Mouse (Mus musculus) cerebellum, adult 18-20 months (tissue): ENCODE data around the gene Fam13a.

ENCODE experiments used
- DNase-seq, 2 experiments: peaks; one replicate each; pipeline ENCODE4 v3.0.0; 2021

Gene Fam13a

DNA sequence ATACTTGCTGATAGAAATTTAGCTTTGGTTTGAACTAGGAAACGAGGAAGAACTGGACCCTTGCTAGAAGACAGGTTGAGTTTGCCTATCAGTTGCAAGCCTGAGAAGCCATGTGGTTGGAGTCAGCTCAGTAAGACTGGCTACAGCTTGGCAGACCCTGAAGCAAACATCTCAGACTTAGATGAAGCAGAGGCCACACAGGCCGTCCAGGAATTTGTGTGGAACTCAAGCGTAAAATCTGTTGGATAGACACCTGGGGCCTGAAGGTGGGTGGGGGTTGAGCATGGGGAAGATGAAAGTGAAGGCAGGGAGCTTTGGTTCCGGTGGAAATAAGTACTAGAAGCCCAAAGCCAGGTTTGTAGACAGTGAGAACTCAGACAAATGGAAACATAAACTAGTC, 25.8 kb downstream of the Fam13a start:
- no peak for DNase-seq

DNA sequence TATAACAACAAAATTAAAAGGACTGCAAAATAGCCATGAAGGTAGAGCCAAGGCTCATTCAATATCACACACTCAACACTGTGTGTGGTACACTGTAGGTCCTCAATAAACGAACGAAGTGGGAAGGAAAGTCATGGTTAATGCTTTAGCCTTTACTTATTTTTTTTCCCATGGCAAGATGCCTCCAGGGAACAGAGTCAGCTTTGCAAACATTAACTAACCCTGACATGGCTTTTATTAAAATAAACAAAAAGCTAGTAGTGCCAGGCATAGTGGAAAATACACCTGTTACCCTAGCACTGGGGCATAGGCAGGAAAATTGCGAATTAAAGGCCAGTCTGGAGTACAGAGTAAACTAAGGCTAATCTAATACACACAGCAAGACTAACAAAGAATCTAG, 35.2 kb downstream of the Fam13a start:
- DNase-seq, result no peak

DNA sequence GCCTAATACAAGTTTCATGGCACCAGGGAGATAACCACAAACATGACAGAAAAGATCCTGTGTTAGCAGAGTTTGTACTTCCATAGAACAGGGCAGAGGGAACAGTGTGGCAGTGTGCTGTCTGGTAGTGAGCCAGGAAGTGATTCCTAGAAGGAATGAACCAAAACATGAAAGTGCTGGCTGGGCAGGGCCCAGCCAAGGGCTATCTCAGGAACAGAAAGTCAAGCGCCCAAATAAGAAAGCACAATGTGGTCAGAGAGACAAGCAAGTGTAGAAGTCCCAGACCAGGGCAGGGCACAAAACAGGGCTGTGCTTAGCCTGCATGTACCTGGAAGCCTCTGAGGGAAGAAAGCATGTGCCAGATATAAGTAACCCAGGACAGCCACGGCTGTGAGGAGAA, 35.6 kb downstream of the Fam13a start:
- no peak for DNase-seq

GRCm38 (mm10) chr6:58987166-58987565, 37.2 kb downstream of the Fam13a start:
- no peak for DNase-seq

DNA sequence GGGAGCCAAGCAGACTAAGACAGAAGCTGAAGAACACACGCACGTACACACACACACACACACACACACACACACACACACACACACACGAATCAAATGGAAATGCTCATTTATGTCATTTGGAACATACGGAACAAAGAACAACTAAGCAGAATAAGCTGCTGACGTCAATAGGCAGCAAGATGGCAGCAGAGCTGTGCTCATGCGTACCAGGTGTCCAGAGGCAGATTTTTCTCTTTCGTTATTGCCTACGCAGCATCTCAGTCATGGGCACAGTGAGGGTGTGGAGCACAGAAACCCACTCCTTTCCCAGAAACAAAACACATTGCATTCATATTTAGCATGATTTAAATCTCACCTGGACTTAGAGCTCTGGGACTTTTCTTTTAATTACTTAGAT, 39.2 kb downstream of the Fam13a start:
- DNase-seq, result no peak

- no peak for DNase-seq
These were observed 49.1 kb downstream of the Fam13a start for GRCm38 (mm10) chr6:58975249-58975648.

- no peak for DNase-seq
These were observed 49.9 kb downstream of the Fam13a start for GRCm38 (mm10) chr6:58974428-58974827.

DNA sequence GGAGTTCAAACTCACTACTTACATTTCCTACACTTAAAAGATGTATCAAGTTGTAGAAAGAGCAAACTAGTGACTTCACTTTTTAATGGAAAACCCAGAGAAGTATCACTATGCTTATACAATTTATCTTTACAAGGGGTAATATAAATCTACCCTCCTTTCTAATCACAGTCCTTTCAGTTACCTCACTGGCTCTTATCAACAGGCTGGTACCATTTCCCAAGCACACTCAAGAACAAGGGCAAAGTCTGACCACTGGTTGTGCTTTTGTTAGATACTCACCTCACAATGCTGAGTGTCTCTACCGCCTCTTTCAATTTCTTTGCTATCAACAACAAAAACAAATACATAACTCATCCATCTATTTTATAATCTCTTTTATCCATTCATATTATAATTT, 51.5 kb downstream of the Fam13a start:
- DNase-seq, result no peak

DNA sequence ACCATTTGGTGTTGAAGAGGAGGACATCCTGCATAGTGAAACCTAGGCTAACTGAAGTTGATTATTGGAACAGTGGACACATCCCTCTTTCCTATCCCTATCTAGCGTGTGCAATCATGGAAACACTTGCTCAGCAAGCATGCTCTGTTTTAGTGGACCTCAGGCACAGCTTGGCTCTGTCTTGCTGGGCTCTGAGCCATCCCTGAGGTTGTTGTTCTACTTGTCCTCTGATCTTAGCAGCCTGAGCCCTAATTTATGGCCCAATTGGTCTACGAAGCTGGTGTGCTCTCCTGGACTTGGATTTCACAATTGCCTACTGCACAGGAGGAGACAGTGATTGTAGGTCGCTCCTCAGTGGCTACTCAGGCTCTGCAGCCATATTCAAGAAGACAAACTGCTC, 56.1 kb downstream of the Fam13a start:
- DNase-seq, result peak; percentile 44 to 53

- peak; percentile 69 to 77 for DNase-seq
These were observed 59.1 kb downstream of the Fam13a start for GRCm38 (mm10) chr6:58965071-58965831.

DNA sequence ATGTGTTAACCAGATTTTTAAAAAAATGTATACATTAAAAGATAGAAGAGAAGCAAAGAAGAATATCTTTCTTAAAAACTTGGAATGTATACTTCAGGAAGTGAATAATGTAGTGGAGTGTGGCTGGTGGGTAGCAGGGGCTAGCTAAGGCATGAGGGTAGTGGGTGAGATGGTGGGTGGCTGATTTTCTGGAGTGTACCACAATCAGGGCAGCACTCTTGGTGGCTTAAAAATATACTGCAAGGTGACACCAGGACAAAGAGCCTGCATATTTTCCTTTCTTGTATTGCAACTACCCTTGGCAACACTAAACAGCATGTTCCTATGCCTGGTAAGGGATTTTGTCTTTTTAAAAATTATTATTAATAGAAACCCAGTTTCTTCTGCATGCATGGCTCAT, 59.8 kb downstream of the Fam13a start:
- peak; percentile 27 to 46 for DNase-seq

- DNase-seq, result peak; percentile 28 to 42
These were observed 60.3 kb downstream of the Fam13a start for GRCm38 (mm10) chr6:58964091-58964490.

DNA sequence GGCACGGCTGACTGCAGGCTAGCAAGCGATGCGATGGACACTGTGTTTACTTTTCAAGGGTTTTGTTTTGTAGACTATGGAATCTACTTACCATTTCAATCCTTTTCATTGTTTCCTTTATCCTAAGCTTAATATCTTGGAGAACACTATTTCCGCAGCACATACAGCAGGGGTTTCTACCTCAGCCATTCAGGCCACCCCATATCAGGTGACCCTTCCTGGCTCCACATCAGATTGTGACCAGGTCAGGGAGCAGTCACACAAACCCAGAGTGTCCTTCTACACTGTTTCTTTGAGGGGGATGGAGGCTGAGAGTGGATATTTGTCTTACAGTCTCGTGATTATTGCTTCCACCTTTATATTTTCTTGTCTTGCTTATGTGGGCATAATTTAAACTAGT, 61.7 kb downstream of the Fam13a start:
- peak; percentile 55 to 58 for DNase-seq

DNA sequence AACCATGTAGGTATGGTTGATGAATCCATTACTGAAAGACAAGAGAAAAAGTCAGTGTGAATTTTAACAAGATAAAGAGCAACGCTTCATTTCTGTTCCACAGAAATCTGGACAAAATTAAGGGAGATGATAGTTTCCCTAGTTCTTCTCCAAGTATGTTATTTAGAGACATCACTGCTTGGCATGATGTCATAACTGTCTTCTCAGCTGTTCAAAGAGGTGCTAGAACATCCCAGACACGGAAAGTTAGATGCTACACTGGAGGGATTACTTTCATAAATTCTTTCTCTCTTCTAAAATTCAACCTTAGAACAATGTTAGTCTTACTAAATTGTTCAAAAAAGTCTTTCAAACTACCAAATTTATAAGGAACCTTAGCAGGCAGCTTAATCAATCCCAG, 63.8 kb downstream of the Fam13a start:
- no peak for DNase-seq

- no peak for DNase-seq
These were observed 73.0 kb downstream of the Fam13a start for GRCm38 (mm10) chr6:58951128-58951992.

DNA sequence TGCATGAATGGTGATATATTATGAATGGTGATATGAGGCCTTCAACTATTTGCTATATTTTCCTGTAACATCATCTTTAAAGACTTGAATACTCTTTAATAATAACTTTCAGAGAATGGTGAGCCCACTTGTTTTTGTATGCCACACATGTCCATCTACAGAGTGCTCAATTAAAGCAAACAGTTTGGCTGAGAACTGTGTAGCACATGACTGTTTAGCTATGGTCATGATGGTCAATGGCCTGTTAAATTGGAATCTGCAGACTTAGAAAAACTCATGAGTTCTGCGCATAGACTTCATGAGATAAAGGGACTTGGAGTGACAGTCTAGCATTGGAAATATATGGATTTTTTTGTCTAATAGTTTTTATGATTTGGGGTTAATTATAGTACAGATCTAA, 73.9 kb downstream of the Fam13a start:
- no peak for DNase-seq

DNA sequence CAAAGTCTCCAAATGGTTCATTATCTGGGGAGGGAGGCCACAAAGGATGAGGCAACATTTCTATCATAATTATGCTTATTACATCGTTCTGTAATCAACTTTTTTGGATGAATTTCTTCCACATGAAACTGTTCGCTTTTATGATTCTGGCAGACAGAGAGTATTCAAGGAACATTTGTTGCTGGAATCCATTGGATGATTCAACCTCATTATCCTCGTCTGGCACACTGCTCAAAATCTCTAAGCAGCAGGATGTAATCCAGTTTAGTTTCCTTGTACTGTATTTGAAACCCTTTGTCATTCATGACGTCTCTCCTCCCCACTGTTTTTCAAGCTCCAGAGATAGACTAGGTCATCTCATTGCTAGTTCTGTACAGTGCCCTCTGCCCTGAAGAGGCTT, 77.5 kb downstream of the Fam13a start:
- no peak for DNase-seq

DNA sequence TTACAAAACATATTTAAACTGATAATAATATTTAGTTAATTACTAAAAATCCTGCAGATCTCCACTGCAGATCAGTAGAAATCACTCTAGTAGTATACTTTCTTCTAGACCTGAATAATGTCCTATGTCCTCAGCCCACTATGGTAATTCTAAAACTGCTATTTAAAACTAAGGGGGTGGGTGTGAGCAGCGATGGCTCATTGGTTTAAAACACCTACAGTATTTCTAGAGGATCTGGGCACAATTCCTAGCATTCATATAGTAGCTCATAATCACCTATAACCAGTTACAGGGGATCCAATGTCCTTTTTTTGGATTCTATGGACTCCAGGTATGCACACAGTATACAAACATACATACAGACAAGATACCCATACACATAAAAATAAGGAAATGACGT, 78.1 kb downstream of the Fam13a start:
- no peak for DNase-seq

GRCm38 (mm10) chr6:58943958-58944357, 80.4 kb downstream of the Fam13a start:
- DNase-seq, result no peak

GRCm38 (mm10) chr6:58942276-58942675, 82.1 kb downstream of the Fam13a start:
- no peak for DNase-seq

DNA sequence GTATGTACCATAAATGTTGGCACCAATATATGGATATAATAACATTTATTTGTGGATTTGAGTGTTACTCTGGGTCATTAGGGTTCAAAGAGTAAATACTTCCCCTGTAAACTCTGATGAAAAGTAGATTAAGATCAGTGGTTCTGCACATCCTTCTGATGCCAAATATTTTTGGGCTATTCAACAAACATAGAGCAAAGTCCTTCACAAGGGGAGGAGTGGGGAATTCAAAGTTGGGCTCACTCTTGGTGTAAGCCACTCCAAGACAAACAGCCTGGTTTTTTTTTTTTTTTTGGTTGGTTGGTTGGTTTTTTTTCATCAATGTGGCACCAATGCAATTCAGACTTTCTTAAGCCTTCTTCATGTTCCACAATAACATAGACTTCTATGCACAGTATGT, 86.6 kb downstream of the Fam13a start:
- no peak for DNase-seq

- DNase-seq, result no peak
These were observed 90.2 kb downstream of the Fam13a start for GRCm38 (mm10) chr6:58934144-58934543.

DNA sequence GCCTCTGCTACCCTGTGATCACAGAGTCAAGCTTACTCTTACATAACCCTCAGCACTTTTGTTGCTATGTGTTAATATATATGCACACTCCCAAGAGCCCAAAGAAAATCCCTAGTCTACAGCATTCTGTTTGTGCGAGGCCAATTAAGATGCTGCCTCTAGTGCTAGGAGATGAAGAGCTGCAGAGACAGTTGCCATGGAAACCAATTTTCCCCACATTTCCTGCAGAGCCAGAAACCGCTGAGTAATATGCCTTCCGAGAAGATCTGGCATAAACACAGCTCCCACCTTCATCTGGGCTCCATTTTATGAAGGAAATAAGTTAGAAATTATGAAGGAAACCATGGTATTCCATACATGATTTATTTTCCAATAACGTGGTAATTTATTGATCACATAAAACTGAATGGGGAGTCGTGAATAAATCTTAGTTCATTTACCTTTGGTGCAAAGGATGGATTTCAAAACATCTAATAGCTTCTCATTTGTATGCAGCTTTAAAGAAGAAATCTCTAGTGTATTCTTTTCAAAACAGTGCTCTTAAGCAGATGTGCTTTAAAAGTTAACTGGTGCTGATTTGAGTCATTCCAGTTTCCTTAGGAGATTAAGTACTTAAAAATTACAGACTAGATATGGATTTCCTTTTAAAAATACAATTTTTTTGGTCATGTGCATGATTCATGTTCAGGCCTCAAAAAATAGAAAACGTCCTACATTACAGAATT, 91.0 kb downstream of the Fam13a start:
- DNase-seq, result peak; percentile 58 to 63
